18 mouse cellular contexts compared by ENCODE assay signal in the genomic region with DNA sequence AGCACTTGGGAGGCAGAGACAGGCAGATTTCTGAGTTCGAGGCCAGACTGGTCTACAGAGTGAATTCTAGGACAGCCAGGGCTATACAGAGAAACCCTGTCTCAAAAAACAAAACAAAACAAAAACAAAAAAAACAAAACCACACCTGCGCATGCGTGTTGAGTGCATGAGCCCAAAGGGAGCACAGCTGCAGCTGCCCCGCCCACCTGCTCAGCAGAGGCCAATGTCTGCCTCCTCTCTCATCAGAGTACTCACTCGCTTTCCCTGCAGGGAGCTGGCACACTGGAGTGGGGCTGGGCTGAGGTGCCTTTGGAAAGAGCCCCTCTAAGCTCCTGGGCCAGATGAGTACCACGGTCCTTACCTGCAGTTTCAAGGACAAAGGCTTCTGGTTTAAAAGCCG. TPM values are rescaled to one million over a fixed set of nuclear protein-coding genes. Genes with fewer than 3 reads are reported as not detected.
DNase-seq lines count a peak whose midpoint lies in the region; ATAC-seq and TF ChIP-seq lines count a peak whose summit lies in the region.
"Had no signal": no experiment of that assay in that cellular context is flagged by ENCODE, and none has a peak within 500 bp of the region (broad histone marks: within the 10 kb centered on the region; RNA-seq: fewer than 3 reads in every experiment).

No protein-coding gene starts in this region.

- ATAC-seq in lung, postnatal 0 days: no peak
- peak; percentile 57; the same call in 1 of the 2 replicates for ATAC-seq in common myeloid progenitor, adult 5-6 weeks (replicated peaks; ENCODE audit: low read depth, poor library complexity, severe bottlenecking)
- ATAC-seq: forebrain, embryonic 16.5 days; midbrain, embryonic 15.5 days; Patski had no signal

- H3K9me3 ChIP-seq in lung, postnatal 0 days (ENCODE audit: low read length): no peaks in the 10 kb centered on the region
- H3K9me3 ChIP-seq: heart, embryonic 13.5 days; midbrain, embryonic 15.5 days; neural tube, embryonic 12.5 days had no signal

- DNase-seq in lung, postnatal 0 days (ENCODE audit: low spot score): peak; percentile 28
- DNase-seq in lung, postnatal 25 days (ENCODE audit: low spot score): no peak
- DNase-seq in thymus, postnatal 4 days: peak; percentile 90
- DNase-seq in gastrocnemius, adult 8-10 months (ENCODE audit: low spot score in 2 of 2): no peak
- DNase-seq in embryo, embryonic 11 days: no peak
- DNase-seq in embryo, embryonic 9.5 days (ENCODE audit: extremely low spot score): no peak
- DNase-seq: cerebellum, adult 2 months; gastrocnemius, postnatal 10 days; liver; lung, adult 18-20 months had no signal

- WGBS in lung, postnatal 0 days: 66% methylated on average over 7 of the region's 7 CpGs
- 33% methylated on average over 7 of the region's 7 CpGs for WGBS in olfactory bulb, adult 2 months

- TF ChIP-seq CTCF in lung, postnatal 0 days (IDR thresholded peaks at IDR 0.05): no peak
- no peak for TF ChIP-seq CTCF in olfactory bulb, adult 2 months (IDR thresholded peaks at IDR 0.05; ENCODE audit: insufficient read depth, low read depth, low read length)

- no peaks in the 10 kb centered on the region; the same call in 1 of the 2 replicates for H3K4me1 ChIP-seq in lung, postnatal 0 days (ENCODE audit: insufficient read depth, low read depth, low read length)
- peaks cover 49% of the 10 kb centered on the region for H3K4me1 ChIP-seq in olfactory bulb, adult 2 months (ENCODE audit: control insufficient read depth, insufficient read depth, low read length)
- H3K4me1 ChIP-seq: neural tube, embryonic 12.5 days had no signal

- H3K4me3 ChIP-seq in lung, postnatal 0 days (ENCODE audit: low read depth, low read length): no peak overlapping the region
- no peak overlapping the region for H3K4me3 ChIP-seq in olfactory bulb, adult 2 months (ENCODE audit: insufficient read depth, low read depth, low read length)
- H3K4me3 ChIP-seq: heart, embryonic 13.5 days; midbrain, embryonic 15.5 days; neural tube, embryonic 12.5 days had no signal

- H3K36me3 ChIP-seq in lung, postnatal 0 days (ENCODE audit: insufficient read depth, low read length): no peaks in the 10 kb centered on the region

- H3K27ac ChIP-seq in lung, postnatal 0 days (ENCODE audit: low read length): no peak overlapping the region
- peak overlapping the region; percentile 78; the same call in 1 of the 2 replicates for H3K27ac ChIP-seq in olfactory bulb, adult 2 months (ENCODE audit: insufficient read depth, low read depth, low read length)
- H3K27ac ChIP-seq: heart, embryonic 13.5 days; macrophage; midbrain, embryonic 15.5 days; neural tube, embryonic 12.5 days had no signal

- no peak overlapping the region for H3K4me2 ChIP-seq in lung, postnatal 0 days (replicated peaks; ENCODE audit: low read depth, low read length)
- H3K4me2 ChIP-seq: heart, embryonic 13.5 days; midbrain, embryonic 15.5 days; neural tube, embryonic 12.5 days had no signal

- 0 out of 2 replicates have a peak, but pooled peaks have one; percentile 44 for TF ChIP-seq POLR2A in olfactory bulb, adult 2 months (IDR thresholded peaks at IDR 0.05; ENCODE audit: insufficient read depth, low read depth, low read length)

- H3K27me3 ChIP-seq in lung, postnatal 0 days (replicated peaks; ENCODE audit: insufficient read depth, low read length): no peaks in the 10 kb centered on the region
- H3K27me3 ChIP-seq: heart, embryonic 13.5 days; midbrain, embryonic 15.5 days; neural tube, embryonic 12.5 days; Patski had no signal

- no peak overlapping the region for H3K9ac ChIP-seq in lung, postnatal 0 days (replicated peaks; ENCODE audit: low read depth)
- H3K9ac ChIP-seq: heart, embryonic 13.5 days; midbrain, embryonic 15.5 days; neural tube, embryonic 12.5 days had no signal

- no peak for TF ChIP-seq EP300 in lung, postnatal 0 days (IDR thresholded peaks at IDR 0.05)

RNA-seq across cellular contexts. Expression of a gene that starts 29.6 kb away (rescaled TPM):
- polyA plus RNA-seq in lung, postnatal 0 days (2015; fragmentation: Nextera tagmentation; extraction: Ambion mirVana): 78.4 and 82.5 TPM in 2 replicates
- 2,360 and 2,455 TPM in 2 replicates for total RNA-seq in common myeloid progenitor, adult 5-6 weeks (2017)
- not detected in 2 replicates for polyA plus RNA-seq in olfactory bulb, adult 2 months (2012; ENCODE audit: insufficient read depth, insufficient read length, low replicate concordance, missing spikeins)
- 100 to 1,000 TPM in 2 of 4 experiments, 10 to 100 TPM in 2; 77.4 to 121 (median 96.8) TPM for total RNA-seq in gastrocnemius, adult 8-10 months (2022)

RNA-seq across cellular contexts. Expression of a gene that starts 29.7 kb away (rescaled TPM):
- polyA plus RNA-seq in lung, postnatal 0 days (2015; fragmentation: Nextera tagmentation; extraction: Ambion mirVana): 5.8 and 6.3 TPM in 2 replicates
- total RNA-seq in common myeloid progenitor, adult 5-6 weeks (2017): 4.0 and 6.2 TPM in 2 replicates
- not detected in 2 replicates for polyA plus RNA-seq in olfactory bulb, adult 2 months (2012; ENCODE audit: insufficient read depth, insufficient read length, low replicate concordance, missing spikeins)
- total RNA-seq in gastrocnemius, adult 8-10 months (2022): 10 to 100 TPM; 10.1 to 14.6 (median 11.8) TPM

RNA-seq across cellular contexts. Expression of a gene that starts 50.2 kb away (rescaled TPM):
- polyA plus RNA-seq in lung, postnatal 0 days (2015; fragmentation: Nextera tagmentation; extraction: Ambion mirVana): 19.5 and 20.1 TPM in 2 replicates
- 1.6 and 3.0 TPM in 2 replicates for total RNA-seq in common myeloid progenitor, adult 5-6 weeks (2017)
- not detected in 2 replicates for polyA plus RNA-seq in olfactory bulb, adult 2 months (2012; ENCODE audit: insufficient read depth, insufficient read length, low replicate concordance, missing spikeins)
- 10 to 100 TPM in 3 of 4 experiments, 1 to 10 TPM in 1; 9.6 to 12.7 (median 10.2) TPM for total RNA-seq in gastrocnemius, adult 8-10 months (2022)

RNA-seq across cellular contexts. Expression of a gene that starts 55.8 kb away (rescaled TPM):
- 121 and 150 TPM in 2 replicates for polyA plus RNA-seq in lung, postnatal 0 days (2015; fragmentation: Nextera tagmentation; extraction: Ambion mirVana)
- total RNA-seq in common myeloid progenitor, adult 5-6 weeks (2017): 13.1 TPM in 2 replicates
- polyA plus RNA-seq in olfactory bulb, adult 2 months (2012; ENCODE audit: insufficient read depth, insufficient read length, low replicate concordance, missing spikeins): not detected in 2 replicates
- total RNA-seq in gastrocnemius, adult 8-10 months (2022): 1 to 10 TPM; 3.8 to 6.3 (median 5.4) TPM

Comparison
In these comparisons a context has a peak if more than half of its experiments do, and no peak if none do; other contexts are left out.
1. DNase-seq: peak in lung, postnatal 0 days (single experiment) and thymus, postnatal 4 days (single experiment); none in lung, postnatal 25 days (single experiment), gastrocnemius, adult 8-10 months (0 of 2), embryo, embryonic 11 days (single experiment) and embryo, embryonic 9.5 days (single experiment).
2. RNA of a gene that starts 29.6 kb away (total RNA-seq): 2,360 to 2,455 TPM in common myeloid progenitor, adult 5-6 weeks; 77.4 to 121 TPM in gastrocnemius, adult 8-10 months; every median in the first group is over 10 times any median in the second.